8 mouse cellular contexts compared by ENCODE assay signal in genomic region chr9:72871506-72872297, GRCm38 (mm10). TPM values are rescaled to one million over a fixed set of nuclear protein-coding genes. Genes with fewer than 3 reads are reported as not detected.
A peak's percentile ranks its signal among the peaks of the same experiment; 100 is the strongest.
DNase-seq lines count a peak whose midpoint lies in the region; ATAC-seq and TF ChIP-seq lines count a peak whose summit lies in the region.

No protein-coding gene starts in this region.

- TF ChIP-seq CTCF in midbrain, postnatal 0 days (IDR thresholded peaks at IDR 0.05): no peak

- peaks cover 14% of the 10 kb centered on the region for H3K4me1 ChIP-seq in kidney, embryonic 14.5 days (ENCODE audit: control insufficient read depth, insufficient read depth, low read length)
- H3K4me1 ChIP-seq in embryonic facial prominence, embryonic 13.5 days: peaks cover 22% of the 10 kb centered on the region
- peaks cover 10% of the 10 kb centered on the region for H3K4me1 ChIP-seq in hindbrain, embryonic 16.5 days (ENCODE audit: control insufficient read depth, insufficient read depth, low read depth, low read length)
- H3K4me1 ChIP-seq in midbrain, postnatal 0 days (ENCODE audit: insufficient read depth, low read length): no peaks in the 10 kb centered on the region

- no peaks in the 10 kb centered on the region for H3K36me3 ChIP-seq in kidney, embryonic 14.5 days (ENCODE audit: control insufficient read depth, insufficient read depth, low read length)
- H3K36me3 ChIP-seq in embryonic facial prominence, embryonic 13.5 days: no peaks in the 10 kb centered on the region
- H3K36me3 ChIP-seq in hindbrain, embryonic 16.5 days (ENCODE audit: control insufficient read depth, insufficient read depth, low read length): no peaks in the 10 kb centered on the region
- no peaks in the 10 kb centered on the region for H3K36me3 ChIP-seq in midbrain, postnatal 0 days (ENCODE audit: insufficient read depth, low read length)

- peak overlapping the region; percentile 31; the same call in 1 of the 2 replicates for H3K4me2 ChIP-seq in kidney, embryonic 14.5 days (replicated peaks; ENCODE audit: low read depth, low read length)
- peak overlapping the region; percentile 38 for H3K4me2 ChIP-seq in embryonic facial prominence, embryonic 13.5 days
- peak overlapping the region; percentile 45 for H3K4me2 ChIP-seq in hindbrain, embryonic 16.5 days (ENCODE audit: low read length)
- H3K4me2 ChIP-seq in midbrain, postnatal 0 days (ENCODE audit: low read depth, low read length, poor library complexity, severe bottlenecking): peak overlapping the region; percentile 25; the same call in 1 of the 2 replicates

- H3K4me3 ChIP-seq in kidney, embryonic 14.5 days (ENCODE audit: low read length): no peak overlapping the region
- no peak overlapping the region for H3K4me3 ChIP-seq in embryonic facial prominence, embryonic 13.5 days
- no peak overlapping the region for H3K4me3 ChIP-seq in hindbrain, embryonic 16.5 days (ENCODE audit: low read length)
- H3K4me3 ChIP-seq in midbrain, postnatal 0 days (ENCODE audit: low read depth, low read length): no peak overlapping the region

- H3K27me3 ChIP-seq in kidney, embryonic 14.5 days (ENCODE audit: control insufficient read depth, insufficient read depth, low read length): no peaks in the 10 kb centered on the region
- no peaks in the 10 kb centered on the region for H3K27me3 ChIP-seq in embryonic facial prominence, embryonic 13.5 days
- H3K27me3 ChIP-seq in hindbrain, embryonic 16.5 days (replicated peaks; ENCODE audit: control insufficient read depth, insufficient read depth, low read length): no peaks in the 10 kb centered on the region
- no peaks in the 10 kb centered on the region for H3K27me3 ChIP-seq in midbrain, postnatal 0 days (ENCODE audit: insufficient read depth, low read length)

- no peak for DNase-seq in kidney, postnatal 14 days
- DNase-seq in midbrain, postnatal 0 days (ENCODE audit: low spot score): no peak
- DNase-seq in spleen, postnatal 10 days (ENCODE audit: low spot score in 2 of 2): no peak
- no peak for DNase-seq in right cerebral cortex, postnatal 4 days
- DNase-seq in right cerebral cortex, postnatal 36 days (ENCODE audit: low spot score in 2 of 2): no peak

- ATAC-seq in kidney, embryonic 14.5 days (ENCODE audit: low FRiP score, low TSS enrichment): no peak
- ATAC-seq in embryonic facial prominence, embryonic 13.5 days (ENCODE audit: insufficient number of reproducible peaks, insufficient read depth, low FRiP score, low TSS enrichment, low read depth): no peak
- 0 out of 2 replicates have a peak, but pooled peaks have one; percentile 40 for ATAC-seq in hindbrain, embryonic 16.5 days
- no peak for ATAC-seq in midbrain, postnatal 0 days (ENCODE audit: low FRiP score)

- H3K27ac ChIP-seq in kidney, embryonic 14.5 days (ENCODE audit: low read depth, low read length): peak overlapping the region; percentile 32; the same call in 1 of the 2 replicates
- peak overlapping the region; percentile 79 for H3K27ac ChIP-seq in embryonic facial prominence, embryonic 13.5 days
- no peak overlapping the region for H3K27ac ChIP-seq in hindbrain, embryonic 16.5 days (ENCODE audit: low read depth, low read length)
- H3K27ac ChIP-seq in midbrain, postnatal 0 days (ENCODE audit: low read depth, low read length): no peak overlapping the region

- WGBS in kidney, embryonic 14.5 days: 14% methylated on average over 13 of the region's 13 CpGs
- WGBS in embryonic facial prominence, embryonic 13.5 days: 19% methylated on average over 13 of the region's 13 CpGs
- WGBS in hindbrain, embryonic 16.5 days: 12% methylated on average over 13 of the region's 13 CpGs
- 16% methylated on average over 13 of the region's 13 CpGs for WGBS in midbrain, postnatal 0 days

- H3K9me3 ChIP-seq in kidney, embryonic 14.5 days (ENCODE audit: control insufficient read depth, low read length): no peaks in the 10 kb centered on the region
- H3K9me3 ChIP-seq in embryonic facial prominence, embryonic 13.5 days: no peaks in the 10 kb centered on the region
- H3K9me3 ChIP-seq in hindbrain, embryonic 16.5 days (ENCODE audit: control insufficient read depth, low read length): no peaks in the 10 kb centered on the region
- no peaks in the 10 kb centered on the region for H3K9me3 ChIP-seq in midbrain, postnatal 0 days (ENCODE audit: low read length)

- H3K9ac ChIP-seq in kidney, embryonic 14.5 days (ENCODE audit: low read depth, low read length): peak overlapping the region; percentile 35; the same call in 1 of the 2 replicates
- peak overlapping the region; percentile 44; the same call in 1 of the 2 replicates for H3K9ac ChIP-seq in embryonic facial prominence, embryonic 13.5 days
- no peak overlapping the region for H3K9ac ChIP-seq in hindbrain, embryonic 16.5 days (ENCODE audit: low read depth, low read length)
- no peak overlapping the region for H3K9ac ChIP-seq in midbrain, postnatal 0 days (replicated peaks; ENCODE audit: low read length, poor library complexity, severe bottlenecking)

RNA-seq across cellular contexts. Expression of gene Pygo1, which starts 53.7 kb away (rescaled TPM):
- polyA plus RNA-seq in kidney, embryonic 14.5 days (2014; fragmentation: Nextera tagmentation; extraction: Ambion mirVana): 5.4 and 7.2 TPM in 2 replicates
- polyA plus RNA-seq in embryonic facial prominence, embryonic 13.5 days (2015; fragmentation: Nextera tagmentation; extraction: Ambion mirVana): 10.6 and 10.8 TPM in 2 replicates
- polyA plus RNA-seq in hindbrain, embryonic 16.5 days (2015; fragmentation: Nextera tagmentation; extraction: Ambion mirVana): 12.0 and 13.4 TPM in 2 replicates
- total RNA-seq in midbrain, postnatal 0 days (2014; rRNA removed): 40.1 and 45.9 TPM in 2 replicates
- polyA plus RNA-seq in midbrain, postnatal 0 days (2015; fragmentation: Nextera tagmentation; extraction: Ambion mirVana): 8.3 and 9.3 TPM in 2 replicates

Comparison
In these comparisons a context has a peak if more than half of its experiments do, and no peak if none do; other contexts are left out.
1. H3K27ac ChIP-seq: peak in kidney, embryonic 14.5 days (single experiment) and embryonic facial prominence, embryonic 13.5 days (single experiment); none in hindbrain, embryonic 16.5 days (single experiment) and midbrain, postnatal 0 days (single experiment).
2. H3K9ac ChIP-seq: peak in kidney, embryonic 14.5 days (single experiment) and embryonic facial prominence, embryonic 13.5 days (single experiment); none in hindbrain, embryonic 16.5 days (single experiment) and midbrain, postnatal 0 days (single experiment).
3. Peak in every context shown above with its lines, with median percentiles within 50 percentile points of each other: H3K4me2 ChIP-seq.